Mouse (Mus musculus) midbrain, postnatal 0 days (tissue): ENCODE results near the gene Gga3. TPM values are rescaled to one million over a fixed set of nuclear protein-coding genes. Genes with fewer than 3 reads are reported as not detected.

Source experiments
- ATAC-seq: fragments of 200-750 bp; cut with Nextera tagmentation; 2 replicates; pipeline ENCODE4 v1.8.0; 2017; ENCODE audit warnings: moderate number of reproducible peaks, mild to moderate bottlenecking, moderate TSS enrichment, moderate library complexity; ENCODE audit not compliant: low FRiP score
- DNase-seq: peaks from one replicate; pipeline ENCODE4 v3.0.0-alpha.2; 2015; ENCODE audit warnings: low spot score
- H3K27ac ChIP-seq: fragments of 300-500 bp; sonication (generic); 2 replicates; pipeline ENCODE4 v1.5.1; 2014; ENCODE audit warnings: low read depth, mild to moderate bottlenecking, low read length, mixed read lengths
- H3K27me3 ChIP-seq: fragments of 300-500 bp; sonication (generic); 2 replicates; pipeline ENCODE4 v1.6.1; 2014; ENCODE audit warnings: low read length, control low read depth, mixed read lengths; ENCODE audit not compliant: insufficient read depth
- H3K36me3 ChIP-seq: fragments of 300-500 bp; sonication (generic); 2 replicates; pipeline ENCODE4 v1.6.1; 2014; ENCODE audit warnings: low read length, control low read depth, mixed read lengths; ENCODE audit not compliant: insufficient read depth
- H3K4me1 ChIP-seq: fragments of 300-500 bp; sonication (generic); 2 replicates; pipeline ENCODE4 v1.6.1; 2014; ENCODE audit warnings: mild to moderate bottlenecking, control low read depth, antibody characterized with exemption, low read length, mixed read lengths; ENCODE audit not compliant: insufficient read depth
- H3K4me2 ChIP-seq: fragments of 300-500 bp; sonication (generic); 2 replicates; pipeline ENCODE4 v1.6.1; 2014; ENCODE audit warnings: low read depth, mild to moderate bottlenecking, low read length, mixed read lengths; ENCODE audit not compliant: poor library complexity, severe bottlenecking
- H3K4me3 ChIP-seq: fragments of 300-500 bp; sonication (generic); 2 replicates; pipeline ENCODE4 v1.5.1; 2014; ENCODE audit warnings: low read depth, mild to moderate bottlenecking, low read length, moderate library complexity
- H3K9ac ChIP-seq: fragments of 300-500 bp; sonication (generic); replicated peaks from 2 replicates; pipeline ENCODE4 v1.6.1; 2014; ENCODE audit warnings: mild to moderate bottlenecking, low read length, moderate library complexity, mixed read lengths; ENCODE audit not compliant: poor library complexity, severe bottlenecking
- H3K9me3 ChIP-seq: fragments of 300-500 bp; sonication (generic); 2 replicates; pipeline ENCODE4 v1.6.1; 2016; ENCODE audit warnings: low read length, control low read depth
- CTCF ChIP-seq: IDR thresholded peaks from 2 replicates; pipeline ENCODE4 v1.5.1; 2016; ENCODE audit warnings: antibody characterized with exemption, mild to moderate bottlenecking
- WGBS: fragments of 180-500 bp; shearing (Covaris S2); extraction: QIAGEN DNeasy Blood & Tissue Kit; methylation state at CpG from one replicate; pipeline ENCODE4 v1.1.7; 2014; 5-methylcytosine and 5-hydroxymethylcytosine counted together
- polyA plus RNA-seq: library from polyadenylated mRNA; unstranded; fragments of >200 nt; fragmentation: Nextera tagmentation; extraction: Ambion mirVana; gene quantifications from 2 replicates; pipeline ENCODE4 v1.2.1, GENCODE M21; 2015
- total RNA-seq: library from RNA; depleted of rRNA; stranded (reverse); fragments of >200 nt; gene quantifications from 2 replicates; pipeline ENCODE4 v1.2.3, GENCODE M21; 2014

The Gga3 gene
- total and polyA plus RNA-seq, 2 experiments from 2014 or later = 20.5 to 34.5 TPM

DNA sequence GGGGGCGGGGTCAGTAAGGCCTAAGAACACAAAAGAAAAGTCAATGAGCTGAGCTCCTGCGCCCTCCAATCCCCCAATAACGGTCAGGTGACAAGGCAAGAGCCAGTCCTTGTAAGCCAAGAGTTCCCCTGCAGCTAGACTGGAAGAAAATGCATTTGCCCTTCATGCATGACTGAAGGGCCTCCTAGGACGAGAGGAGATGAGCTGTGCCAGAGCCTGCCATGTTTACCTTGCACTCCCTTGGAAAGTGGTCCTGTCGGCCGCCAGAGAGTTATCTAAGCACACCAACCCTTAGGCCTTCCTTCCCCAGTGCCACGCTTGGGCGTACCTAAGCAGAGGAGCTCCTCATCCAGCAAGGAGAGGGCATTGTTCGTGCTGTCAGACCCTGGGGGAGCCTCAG is 15.9 kb downstream of the Gga3 start:
- no peaks in the 10 kb centered on the region for H3K9me3 ChIP-seq
- no peak overlapping the region for H3K4me2 ChIP-seq
- no peaks in the 10 kb centered on the region for H3K4me1 ChIP-seq
- no peak overlapping the region for H3K27ac ChIP-seq
- TF ChIP-seq CTCF = no peak
- ATAC-seq (no peak), DNase-seq (peak; percentile 47)
- H3K27me3 ChIP-seq = no peaks in the 10 kb centered on the region
- H3K4me3 ChIP-seq = no peak overlapping the region
- 81% methylated on average over 9 of the region's 9 CpGs for WGBS
- H3K36me3 ChIP-seq = peaks cover 87% of the 10 kb centered on the region
- no peak overlapping the region for H3K9ac ChIP-seq

DNA sequence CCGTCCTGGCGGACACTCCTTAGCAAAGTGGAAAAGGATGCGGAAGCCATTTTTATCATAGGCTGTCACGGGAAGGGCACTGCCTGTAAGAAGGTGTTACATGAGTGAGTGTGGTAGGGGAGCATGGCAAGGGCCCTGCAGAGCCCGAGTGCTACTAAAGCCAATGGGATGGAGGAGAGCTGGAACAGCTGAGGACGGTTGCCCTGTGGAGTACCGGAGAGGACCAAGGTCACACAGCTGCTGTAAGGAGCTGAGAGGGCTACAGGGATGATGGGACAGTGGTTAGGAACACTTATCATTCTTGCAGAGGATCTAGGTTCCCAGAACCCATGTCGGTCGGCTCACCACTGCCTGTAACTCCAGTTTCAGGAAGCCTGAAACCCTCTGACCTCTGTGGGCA is 17.4 kb downstream of the Gga3 start:
- Histone ChIP-seq H3K27ac (no peak overlapping the region; the same call in 1 of the 2 replicates), H3K4me1 (no peaks in the 10 kb centered on the region), H3K27me3 (no peaks in the 10 kb centered on the region), H3K4me3 (no peak overlapping the region), H3K9me3 (no peaks in the 10 kb centered on the region), H3K4me2 (no peak overlapping the region), H3K36me3 (peaks cover 91% of the 10 kb centered on the region), H3K9ac (no peak overlapping the region)
- no peak for ATAC-seq
- WGBS = 91% methylated on average over 9 of the region's 9 CpGs
- DNase-seq = no peak
- TF ChIP-seq CTCF = no peak

- Histone ChIP-seq H3K27me3 (no peaks in the 10 kb centered on the region), H3K9ac (no peak overlapping the region), H3K36me3 (peaks cover 91% of the 10 kb centered on the region), H3K9me3 (no peaks in the 10 kb centered on the region), H3K4me1 (no peaks in the 10 kb centered on the region), H3K27ac (no peak overlapping the region), H3K4me3 (no peak overlapping the region), H3K4me2 (no peak overlapping the region)
- DNase-seq (no peak), ATAC-seq (no peak)
- TF ChIP-seq CTCF = no peak
- WGBS = 93% methylated on average over 7 of the region's 7 CpGs
These were observed 18.2 kb downstream of the Gga3 start for GRCm38 (mm10) chr11:115585573-115586100.

GRCm38 (mm10) chr11:115584376-115585073 is 19.3 kb downstream of the Gga3 start:
- no peaks in the 10 kb centered on the region for H3K27me3 ChIP-seq
- 89% methylated on average over 10 of the region's 10 CpGs for WGBS
- H3K9ac ChIP-seq = no peak overlapping the region
- no peak overlapping the region for H3K4me3 ChIP-seq
- ATAC-seq (no peak), DNase-seq (no peak)
- H3K9me3 ChIP-seq = no peaks in the 10 kb centered on the region
- H3K27ac ChIP-seq = no peak overlapping the region
- no peak overlapping the region for H3K4me2 ChIP-seq
- no peak for TF ChIP-seq CTCF
- no peaks in the 10 kb centered on the region for H3K4me1 ChIP-seq
- H3K36me3 ChIP-seq = peaks cover 83% of the 10 kb centered on the region

- no peak overlapping the region for H3K9ac ChIP-seq
- no peaks in the 10 kb centered on the region for H3K9me3 ChIP-seq
- whole genome bisulfite sequencing = 77% methylated on average over 10 of the region's 10 CpGs
- H3K36me3 ChIP-seq = peaks cover 82% of the 10 kb centered on the region
- DNase-seq (no peak), ATAC-seq (no peak)
- no peak overlapping the region for H3K27ac ChIP-seq
- H3K4me3 ChIP-seq = no peak overlapping the region
- no peaks in the 10 kb centered on the region for H3K4me1 ChIP-seq
- no peak for TF ChIP-seq CTCF
- no peak overlapping the region for H3K4me2 ChIP-seq
- H3K27me3 ChIP-seq = no peaks in the 10 kb centered on the region
These were observed 20.8 kb downstream of the Gga3 start for GRCm38 (mm10) chr11:115582913-115583606.

- DNase-seq (no peak), ATAC-seq (no peak)
- TF ChIP-seq CTCF = no peak
- Histone ChIP-seq H3K36me3 (peaks cover 43% of the 10 kb centered on the region), H3K9me3 (no peaks in the 10 kb centered on the region), H3K9ac (no peak overlapping the region), H3K4me3 (no peak overlapping the region), H3K4me1 (no peaks in the 10 kb centered on the region), H3K27me3 (no peaks in the 10 kb centered on the region), H3K27ac (no peak overlapping the region), H3K4me2 (no peak overlapping the region)
These were observed 24.8 kb downstream of the Gga3 start for GRCm38 (mm10) chr11:115579080-115579479.
